ENCODE assay signal across 11 mouse cellular contexts in the genomic region with DNA sequence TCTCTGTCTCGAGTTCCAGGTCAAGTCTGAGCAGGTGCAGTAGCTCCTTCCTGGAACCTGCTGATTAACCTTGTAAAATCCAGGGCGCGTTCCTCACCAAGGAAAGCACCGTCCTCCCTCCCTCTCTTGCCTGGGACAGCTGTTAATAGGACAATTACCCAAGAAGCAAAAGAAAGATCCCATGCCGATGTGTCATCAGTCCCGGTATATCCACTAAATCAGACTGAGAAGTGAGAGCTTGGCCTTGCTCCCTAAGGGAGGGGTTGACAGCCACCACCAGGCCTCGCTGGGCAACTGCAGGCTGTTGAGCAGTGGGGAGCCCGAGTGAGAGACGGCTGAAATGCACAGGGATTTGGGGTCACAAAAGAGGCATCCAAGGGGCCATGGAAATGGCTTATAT. TPM values are rescaled to one million over a fixed set of nuclear protein-coding genes. Genes with fewer than 3 reads are reported as not detected.
DNase-seq lines count a peak whose midpoint lies in the region; ATAC-seq and TF ChIP-seq lines count a peak whose summit lies in the region.
"Had no signal": no experiment of that assay in that cellular context is flagged by ENCODE, and none has a peak within 500 bp of the region (broad histone marks: within the 10 kb centered on the region; RNA-seq: fewer than 3 reads in every experiment).

No protein-coding gene starts in this region.

- H3K36me3 ChIP-seq in lung, embryonic 14.5 days (ENCODE audit: insufficient read depth), result no peaks in the 10 kb centered on the region
- no peaks in the 10 kb centered on the region for H3K36me3 ChIP-seq in hindbrain, embryonic 14.5 days (replicated peaks; ENCODE audit: control insufficient read depth, insufficient read depth)
- H3K36me3 ChIP-seq: midbrain, embryonic 13.5 days had no signal

- no peaks in the 10 kb centered on the region for H3K9me3 ChIP-seq in lung, embryonic 14.5 days (ENCODE audit: low read depth, low read length)
- no peaks in the 10 kb centered on the region for H3K9me3 ChIP-seq in hindbrain, embryonic 14.5 days (ENCODE audit: control insufficient read depth, low read length)
- H3K9me3 ChIP-seq: midbrain, embryonic 13.5 days had no signal

- no peak overlapping the region for H3K9ac ChIP-seq in lung, embryonic 14.5 days
- no peak overlapping the region for H3K9ac ChIP-seq in hindbrain, embryonic 14.5 days
- H3K9ac ChIP-seq: midbrain, embryonic 13.5 days had no signal

- H3K27me3 ChIP-seq in lung, embryonic 14.5 days (ENCODE audit: insufficient read depth, low read length), result no peaks in the 10 kb centered on the region
- no peaks in the 10 kb centered on the region for H3K27me3 ChIP-seq in hindbrain, embryonic 14.5 days (ENCODE audit: control insufficient read depth, insufficient read depth, low read length)

- intact Hi-C loops in gastrocnemius, postnatal 14 days (cut with DNase I; ENCODE audit: low total_unique reads), result no loop called here

- ATAC-seq in lung, embryonic 14.5 days (ENCODE audit: insufficient read depth), result no peak
- no peak for ATAC-seq in hindbrain, embryonic 14.5 days (ENCODE audit: low FRiP score)
- ATAC-seq: midbrain, embryonic 13.5 days had no signal

- no peak overlapping the region for H3K4me2 ChIP-seq in lung, embryonic 14.5 days
- H3K4me2 ChIP-seq in hindbrain, embryonic 14.5 days (replicated peaks), result no peak overlapping the region
- H3K4me2 ChIP-seq: heart, embryonic 11.5 days; midbrain, embryonic 13.5 days had no signal

- no peak overlapping the region for H3K4me3 ChIP-seq in lung, embryonic 14.5 days (ENCODE audit: low read depth, low read length)
- no peak overlapping the region for H3K4me3 ChIP-seq in hindbrain, embryonic 14.5 days (replicated peaks; ENCODE audit: low read length)
- H3K4me3 ChIP-seq: midbrain, embryonic 13.5 days had no signal

- peak; percentile 37; the same call in 1 of the 2 replicates for TF ChIP-seq CTCF in lung, embryonic 14.5 days (IDR thresholded peaks at IDR 0.05; ENCODE audit: low read depth)

- no peak overlapping the region for H3K27ac ChIP-seq in lung, embryonic 14.5 days (ENCODE audit: low read depth)
- H3K27ac ChIP-seq in hindbrain, embryonic 14.5 days, result no peak overlapping the region
- H3K27ac ChIP-seq: midbrain, embryonic 13.5 days had no signal

- H3K4me1 ChIP-seq in lung, embryonic 14.5 days (ENCODE audit: insufficient read depth), result no peaks in the 10 kb centered on the region
- H3K4me1 ChIP-seq in hindbrain, embryonic 14.5 days (replicated peaks; ENCODE audit: control insufficient read depth, insufficient read depth, low read length), result no peaks in the 10 kb centered on the region

- 30% methylated on average over 9 of the region's 9 CpGs for WGBS in lung, embryonic 14.5 days
- 29% methylated on average over 9 of the region's 9 CpGs for WGBS in hindbrain, embryonic 14.5 days

- DNase-seq in gastrocnemius, postnatal 14 days, result peak; percentile 46
- no peak for DNase-seq in gastrocnemius, postnatal 10 days
- DNase-seq in lung, embryonic 14.5 days, result peak; percentile 28
- no peak for DNase-seq in lung, postnatal 14 days
- peak; percentile 62 to 63 for DNase-seq in adrenal gland, postnatal 36 days
- peak; percentile 59 for DNase-seq in skeletal muscle tissue, adult 2 months (ENCODE audit: low read depth, low spot score)
- no peak for DNase-seq in natural killer cell, adult 2 months (ENCODE audit: low spot score in 2 of 2)
- DNase-seq in hindbrain, embryonic 14.5 days (ENCODE audit: low spot score), result no peak
- DNase-seq: right cerebral cortex, postnatal 4 days had no signal

RNA-seq across cellular contexts. Expression of gene Nfe2l1, which starts 7.5 kb away (rescaled TPM):
- total RNA-seq in gastrocnemius, postnatal 14 days (2021), result 100 to 1,000 TPM; 241 to 268 TPM
- 100 to 1,000 TPM; 194 to 201 TPM for total RNA-seq in gastrocnemius, postnatal 10 days (2021)
- 34.6 and 39.5 TPM in 2 replicates for polyA plus RNA-seq in lung, embryonic 14.5 days (2014; fragmentation: Nextera tagmentation; extraction: Ambion mirVana)
- 100 to 1,000 TPM; 526 to 605 TPM for total RNA-seq in adrenal gland, postnatal 36 days (2021)
- 49.3 and 54.7 TPM in 2 replicates for polyA plus RNA-seq in hindbrain, embryonic 14.5 days (2014; fragmentation: Nextera tagmentation; extraction: Ambion mirVana)

RNA-seq across cellular contexts. Expression of gene Copz2, which starts 12.4 kb away (rescaled TPM):
- total RNA-seq in gastrocnemius, postnatal 14 days (2021), result 10 to 100 TPM; 28.3 to 36.3 TPM
- total RNA-seq in gastrocnemius, postnatal 10 days (2021), result 10 to 100 TPM; 47.2 to 55.1 TPM
- 144 and 151 TPM in 2 replicates for polyA plus RNA-seq in lung, embryonic 14.5 days (2014; fragmentation: Nextera tagmentation; extraction: Ambion mirVana)
- total RNA-seq in adrenal gland, postnatal 36 days (2021), result 10 to 100 TPM; 57.4 to 63.3 TPM
- polyA plus RNA-seq in hindbrain, embryonic 14.5 days (2014; fragmentation: Nextera tagmentation; extraction: Ambion mirVana), result 23.1 and 29.7 TPM in 2 replicates

RNA-seq across cellular contexts. Expression of gene Cbx1, which starts 48.4 kb away (rescaled TPM):
- total RNA-seq in gastrocnemius, postnatal 14 days (2021), result 10 to 100 TPM; 36.4 to 37.5 TPM
- 10 to 100 TPM; 45.4 to 58.1 TPM for total RNA-seq in gastrocnemius, postnatal 10 days (2021)
- polyA plus RNA-seq in lung, embryonic 14.5 days (2014; fragmentation: Nextera tagmentation; extraction: Ambion mirVana), result 103 and 112 TPM in 2 replicates
- total RNA-seq in adrenal gland, postnatal 36 days (2021), result 10 to 100 TPM; 77.2 to 78.2 TPM
- 52.5 and 57.7 TPM in 2 replicates for polyA plus RNA-seq in hindbrain, embryonic 14.5 days (2014; fragmentation: Nextera tagmentation; extraction: Ambion mirVana)

RNA-seq across cellular contexts. Expression of gene Snx11, which starts 59.9 kb away (rescaled TPM):
- 10 to 100 TPM in 1 of 2 experiments, 1 to 10 TPM in 1; 7.7 to 11.0 TPM for total RNA-seq in gastrocnemius, postnatal 14 days (2021)
- total RNA-seq in gastrocnemius, postnatal 10 days (2021), result 10 to 100 TPM; 10.5 to 11.6 TPM
- 10.3 and 15.7 TPM in 2 replicates for polyA plus RNA-seq in lung, embryonic 14.5 days (2014; fragmentation: Nextera tagmentation; extraction: Ambion mirVana)
- total RNA-seq in adrenal gland, postnatal 36 days (2021), result 10 to 100 TPM; 21.1 to 35.0 TPM
- 37.9 and 42.5 TPM in 2 replicates for polyA plus RNA-seq in hindbrain, embryonic 14.5 days (2014; fragmentation: Nextera tagmentation; extraction: Ambion mirVana)

Comparison
In these comparisons a context has a peak if more than half of its experiments do, and no peak if none do; other contexts are left out.
1. DNase-seq: peak in gastrocnemius, postnatal 14 days (single experiment), lung, embryonic 14.5 days (single experiment), adrenal gland, postnatal 36 days (2 of 2) and skeletal muscle tissue, adult 2 months (single experiment); none in gastrocnemius, postnatal 10 days (single experiment), lung, postnatal 14 days (single experiment), natural killer cell, adult 2 months (0 of 2) and hindbrain, embryonic 14.5 days (single experiment).